Mouse (Mus musculus) MEL (cell line): Measurements from ENCODE around the gene Ybx2.

Experiments used
- KAT2A ChIP-seq: conservative IDR thresholded peaks from 2 replicates; pipeline ENCODE4 v1.6.1; 2012; ENCODE audit warnings: low read depth, low read length, improper control_type of control experiment, inconsistent platforms
- MAFK ChIP-seq: IDR thresholded peaks from 2 replicates; pipeline ENCODE4 v1.6.1; 2011; ENCODE audit warnings: low read depth, mild to moderate bottlenecking, low read length, improper control_type of control experiment, borderline replicate concordance
- POLR2A ChIP-seq, 2 experiments: IDR thresholded peaks; 2 replicates each; pipeline ENCODE4 v1.6.1; 2011 to 2012; ENCODE audit warnings: low read length in 2 of 2, mild to moderate bottlenecking in 2 of 2, control low read depth in 1 of 2, improper control_type of control experiment in 1 of 2, low read depth in 1 of 2, moderate library complexity in 1 of 2; ENCODE audit not compliant: control insufficient read depth in 1 of 2, insufficient read depth in 1 of 2, poor library complexity in 1 of 2
- TCF12 ChIP-seq: IDR thresholded peaks from 2 replicates; pipeline ENCODE4 v1.6.1; 2014; ENCODE audit warnings: low read depth, mild to moderate bottlenecking, inconsistent platforms, low read length, improper control_type of control experiment, moderate library complexity

GRCm38 (mm10) chr11:69982225-69982624 lies 46.6 kb downstream of the Ybx2 start, which contains the start of gene Elp5:
- TF ChIP-seq KAT2A (no peak), POLR2A (IDR thresholded peaks at IDR 0.05; ENCODE audit: control insufficient read depth in 1 of 2, insufficient read depth in 1 of 2, low read depth in 1 of 2, low read length in 2 of 2, poor library complexity in 1 of 2) (no peak), TCF12 (no peak), MAFK (no peak)
